Mouse (Mus musculus) adrenal gland, adult 18-20 months (tissue): ENCODE results near the gene Exph5. TPM values are rescaled to one million over a fixed set of nuclear protein-coding genes. Genes with fewer than 3 reads are reported as not detected.

Experiments used
- DNase-seq, 2 experiments: peaks; one replicate each; pipeline ENCODE4 v3.0.0; 2021 to 2022; ENCODE audit warnings: low spot score in 2 of 2
- total RNA-seq, 2 experiments: library from RNA; stranded (reverse); gene quantifications; 1 replicate in 1 of 2; 2 replicates in 1 of 2; pipeline ENCODE4 v1.2.3; 2021

The Exph5 gene
- total RNA-seq, 2 experiments from 2014 or later: 0.13 to 0.20 TPM

- DNase-seq: no peak
Measured at GRCm38 (mm10) chr9:53320894-53321650, 19.6 kb downstream of the Exph5 start.

GRCm38 (mm10) chr9:53321683-53322082 lies 20.2 kb downstream of the Exph5 start:
- DNase-seq: no peak

GRCm38 (mm10) chr9:53323419-53324251 lies 22.2 kb downstream of the Exph5 start:
- no peak for DNase-seq

GRCm38 (mm10) chr9:53325363-53326090 lies 24.1 kb downstream of the Exph5 start:
- no peak for DNase-seq

- DNase-seq: no peak
Measured at GRCm38 (mm10) chr9:53328203-53328602, 26.7 kb downstream of the Exph5 start.

- DNase-seq: no peak
Measured at GRCm38 (mm10) chr9:53329301-53330206, 28.1 kb downstream of the Exph5 start.

- no peak for DNase-seq
Measured at GRCm38 (mm10) chr9:53330247-53330646, 28.8 kb downstream of the Exph5 start.

- DNase-seq: no peak
Measured at GRCm38 (mm10) chr9:53333436-53333835, 32.0 kb downstream of the Exph5 start.

- DNase-seq: no peak
Measured at GRCm38 (mm10) chr9:53335131-53335530, 33.7 kb downstream of the Exph5 start.

- no peak for DNase-seq
Measured at GRCm38 (mm10) chr9:53339603-53340002, 38.1 kb downstream of the Exph5 start.

GRCm38 (mm10) chr9:53340328-53340916 lies 39.0 kb downstream of the Exph5 start:
- no peak for DNase-seq

GRCm38 (mm10) chr9:53340969-53341368 lies 39.5 kb downstream of the Exph5 start:
- DNase-seq: peak; percentile 5 to 18

GRCm38 (mm10) chr9:53341981-53342380 lies 40.5 kb downstream of the Exph5 start:
- no peak for DNase-seq

- DNase-seq: no peak
Measured at GRCm38 (mm10) chr9:53344646-53345432, 43.4 kb downstream of the Exph5 start.

GRCm38 (mm10) chr9:53345728-53346127 lies 44.3 kb downstream of the Exph5 start:
- no peak for DNase-seq

GRCm38 (mm10) chr9:53346402-53346801 lies 44.9 kb downstream of the Exph5 start:
- DNase-seq: no peak

GRCm38 (mm10) chr9:53349211-53349610 lies 47.7 kb downstream of the Exph5 start:
- no peak for DNase-seq

- no peak for DNase-seq
Measured at GRCm38 (mm10) chr9:53350331-53350730, 48.9 kb downstream of the Exph5 start.

- no peak for DNase-seq
Measured at GRCm38 (mm10) chr9:53351899-53352298, 50.4 kb downstream of the Exph5 start.
